ENCODE assay signal across 9 mouse cellular contexts in the genomic region with DNA sequence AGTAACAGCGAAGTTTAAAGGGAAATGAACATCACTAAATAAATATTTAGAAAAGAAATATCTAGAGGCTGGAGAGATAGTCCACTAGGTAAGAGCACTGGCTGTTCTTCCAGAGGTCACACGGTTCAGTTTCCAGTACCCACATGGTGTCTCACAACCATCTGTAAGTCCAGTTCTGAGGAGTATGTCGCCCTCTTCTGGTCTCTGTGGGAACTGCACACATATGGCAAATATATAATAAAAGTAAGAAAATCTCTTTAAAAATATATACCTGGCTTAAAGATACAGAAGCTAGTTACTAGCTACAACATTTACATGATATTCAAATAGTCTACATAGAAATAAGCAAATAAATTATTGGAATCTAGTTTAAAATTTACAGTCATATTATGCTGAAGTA.
DNase-seq lines count a peak whose midpoint lies in the region; ATAC-seq and TF ChIP-seq lines count a peak whose summit lies in the region.
"Had no signal": no experiment of that assay in that cellular context is flagged by ENCODE, and none has a peak within 500 bp of the region (broad histone marks: within the 10 kb centered on the region; RNA-seq: fewer than 3 reads in every experiment).

No protein-coding gene starts in this region.

- H3K4me2 ChIP-seq in forebrain, postnatal 0 days (ENCODE audit: low read depth), result no peak overlapping the region
- no peak overlapping the region for H3K4me2 ChIP-seq in liver, embryonic 14.5 days (ENCODE audit: low read depth)
- no peak overlapping the region for H3K4me2 ChIP-seq in liver, embryonic 11.5 days

- TF ChIP-seq EP300 in liver, embryonic 14.5 days (IDR thresholded peaks at IDR 0.05; ENCODE audit: low read depth), result no peak

- no peak overlapping the region for H3K9ac ChIP-seq in forebrain, postnatal 0 days
- H3K9ac ChIP-seq in liver, embryonic 14.5 days (replicated peaks), result no peak overlapping the region
- H3K9ac ChIP-seq in liver, embryonic 11.5 days (ENCODE audit: low read depth, low read length), result no peak overlapping the region

- DNase-seq in forebrain, postnatal 0 days, result no peak
- no peak for DNase-seq in forebrain, embryonic 10.5 days (ENCODE audit: extremely low spot score, low spot score)
- DNase-seq in liver, embryonic 14.5 days (ENCODE audit: low read depth in 3 of 3, low spot score in 3 of 3), result no peak
- DNase-seq in liver, embryonic 11.5 days (ENCODE audit: low spot score), result no peak
- peak; percentile 23 for DNase-seq in CD4-positive helper T cell, adult 2 months (ENCODE audit: low read depth, low spot score)
- DNase-seq in brain, embryonic 14.5 days (ENCODE audit: low read depth), result no peak
- DNase-seq in gastrocnemius, postnatal 4 days (ENCODE audit: low spot score in 2 of 2), result no peak
- no peak for DNase-seq in right cerebral cortex, postnatal 25 days

- H3K9me3 ChIP-seq in forebrain, postnatal 0 days (ENCODE audit: low read length), result no peaks in the 10 kb centered on the region
- H3K9me3 ChIP-seq in forebrain, embryonic 10.5 days, result no peaks in the 10 kb centered on the region; the same call in 1 of the 2 replicates
- no peaks in the 10 kb centered on the region for H3K9me3 ChIP-seq in liver, embryonic 14.5 days (ENCODE audit: control insufficient read depth, low read length)
- H3K9me3 ChIP-seq in liver, embryonic 11.5 days (ENCODE audit: control insufficient read depth, low read length), result no peaks in the 10 kb centered on the region

- WGBS in forebrain, postnatal 0 days, result 67% methylated on average over 3 of the region's 3 CpGs
- 70% methylated on average over 3 of the region's 3 CpGs for WGBS in forebrain, embryonic 10.5 days
- 60% methylated on average over 3 of the region's 3 CpGs for WGBS in liver, embryonic 14.5 days (ENCODE audit: insufficient replicate concordance)
- 66% methylated on average over 3 of the region's 3 CpGs for whole genome bisulfite sequencing in liver, embryonic 11.5 days

- TF ChIP-seq CTCF in forebrain, postnatal 0 days (IDR thresholded peaks at IDR 0.05; ENCODE audit: low read depth), result peak; percentile 30; the same call in 1 of the 2 replicates
- TF ChIP-seq CTCF in liver, embryonic 14.5 days (IDR thresholded peaks at IDR 0.05; ENCODE audit: low read depth), result peak; percentile 64
- TF ChIP-seq CTCF in brain, embryonic 14.5 days (IDR thresholded peaks at IDR 0.05; ENCODE audit: borderline replicate concordance, extremely low read depth, insufficient read depth, insufficient read length), result peak; percentile 30; the same call in 1 of the 2 replicates

- no peak overlapping the region for H3K4me3 ChIP-seq in forebrain, postnatal 0 days (ENCODE audit: low read depth, low read length)
- H3K4me3 ChIP-seq in forebrain, embryonic 10.5 days, result no peak overlapping the region
- no peak overlapping the region for H3K4me3 ChIP-seq in liver, embryonic 14.5 days (ENCODE audit: insufficient read depth in 1 of 2, low read depth in 2 of 2, low read length in 2 of 2)
- no peak overlapping the region for H3K4me3 ChIP-seq in liver, embryonic 11.5 days (ENCODE audit: low read depth, low read length)

- TF ChIP-seq POLR2A in brain, embryonic 14.5 days (IDR thresholded peaks at IDR 0.05; ENCODE audit: borderline replicate concordance, extremely low read depth, insufficient read depth, insufficient read length, poor library complexity, severe bottlenecking), result no peak

- no peak overlapping the region for H3K27ac ChIP-seq in forebrain, postnatal 0 days (ENCODE audit: low read depth, low read length)
- no peak overlapping the region for H3K27ac ChIP-seq in forebrain, embryonic 10.5 days
- no peak overlapping the region for H3K27ac ChIP-seq in liver, embryonic 14.5 days
- no peak overlapping the region for H3K27ac ChIP-seq in liver, embryonic 11.5 days (ENCODE audit: low read depth, low read length)
- H3K27ac ChIP-seq: macrophage had no signal

- H3K27me3 ChIP-seq in forebrain, postnatal 0 days (ENCODE audit: insufficient read depth, low read length), result no peaks in the 10 kb centered on the region
- H3K27me3 ChIP-seq in forebrain, embryonic 10.5 days (ENCODE audit: poor library complexity, severe bottlenecking), result no peaks in the 10 kb centered on the region
- no peaks in the 10 kb centered on the region for H3K27me3 ChIP-seq in liver, embryonic 14.5 days (ENCODE audit: control insufficient read depth, insufficient read depth, low read length)
- H3K27me3 ChIP-seq in liver, embryonic 11.5 days (replicated peaks; ENCODE audit: control insufficient read depth, insufficient read depth, low read length), result no peaks in the 10 kb centered on the region

- no peaks in the 10 kb centered on the region for H3K36me3 ChIP-seq in forebrain, postnatal 0 days (ENCODE audit: insufficient read depth)
- no peaks in the 10 kb centered on the region for H3K36me3 ChIP-seq in forebrain, embryonic 10.5 days (replicated peaks)
- no peaks in the 10 kb centered on the region for H3K36me3 ChIP-seq in liver, embryonic 14.5 days (replicated peaks; ENCODE audit: control insufficient read depth, insufficient read depth, low read depth)
- H3K36me3 ChIP-seq in liver, embryonic 11.5 days (ENCODE audit: control insufficient read depth, insufficient read depth, low read length), result no peaks in the 10 kb centered on the region

- H3K4me1 ChIP-seq in forebrain, postnatal 0 days (ENCODE audit: insufficient read depth), result no peaks in the 10 kb centered on the region
- H3K4me1 ChIP-seq in forebrain, embryonic 10.5 days, result no peaks in the 10 kb centered on the region
- no peaks in the 10 kb centered on the region; a peak in 1 of 4 replicates for H3K4me1 ChIP-seq in liver, embryonic 14.5 days (replicated peaks; ENCODE audit: control insufficient read depth in 2 of 2, insufficient read depth in 2 of 2, low read length in 1 of 2)
- H3K4me1 ChIP-seq in liver, embryonic 11.5 days (replicated peaks; ENCODE audit: control insufficient read depth, insufficient read depth, low read length), result peaks cover 4% of the 10 kb centered on the region

- ATAC-seq in forebrain, postnatal 0 days, result no peak
- ATAC-seq in liver, embryonic 14.5 days (ENCODE audit: insufficient read depth), result no peak
- no peak for ATAC-seq in liver, embryonic 11.5 days (replicated peaks; ENCODE audit: low FRiP score)
